Mouse (Mus musculus) spleen, adult 18-20 months (tissue): ENCODE results near the gene Tspan7.

Experiments used
- DNase-seq, 2 experiments: peaks; one replicate each; pipeline ENCODE4 v3.0.0; 2022; ENCODE audit warnings: mixed read lengths in 2 of 2

Gene Tspan7

DNA sequence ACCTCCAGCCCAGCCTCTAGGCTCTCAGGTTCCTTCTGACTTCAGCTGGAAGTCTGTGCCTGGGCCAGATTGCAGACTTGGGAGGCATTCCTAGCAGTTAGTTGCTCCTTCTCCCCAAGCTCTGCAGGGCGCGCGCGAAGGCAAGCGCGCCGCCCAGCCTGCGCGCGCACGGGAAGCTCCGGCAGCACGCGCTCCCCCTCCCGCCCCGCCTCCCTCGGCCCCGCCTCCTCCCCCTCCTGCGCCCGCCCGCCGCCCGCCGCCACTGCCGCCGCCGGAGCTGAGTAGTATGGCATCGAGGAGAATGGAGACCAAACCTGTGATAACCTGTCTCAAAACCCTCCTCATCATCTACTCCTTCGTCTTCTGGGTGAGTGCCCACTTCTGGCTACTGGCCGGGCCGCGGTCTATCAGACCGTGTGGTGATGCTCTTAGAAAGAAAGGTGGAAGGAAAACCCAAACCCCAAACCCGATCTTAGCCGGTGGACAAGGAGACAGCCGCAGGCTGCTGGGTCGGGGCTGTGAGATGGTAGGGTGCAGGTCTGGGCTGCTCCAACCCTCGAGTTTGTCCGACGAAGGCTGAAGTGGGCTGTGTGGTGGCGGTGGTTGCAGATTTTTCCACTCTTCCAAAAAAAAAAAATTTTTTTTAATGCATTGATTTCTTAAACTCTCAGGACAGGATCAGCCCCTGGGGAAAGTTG, at the start of gene Tspan7:
Gene Tspan7, plus strand, starts transcription at position 287 of the 698 bp plus-strand sequence.
- DNase-seq, result peak in 1 of 2 experiments; percentile 2

DNA sequence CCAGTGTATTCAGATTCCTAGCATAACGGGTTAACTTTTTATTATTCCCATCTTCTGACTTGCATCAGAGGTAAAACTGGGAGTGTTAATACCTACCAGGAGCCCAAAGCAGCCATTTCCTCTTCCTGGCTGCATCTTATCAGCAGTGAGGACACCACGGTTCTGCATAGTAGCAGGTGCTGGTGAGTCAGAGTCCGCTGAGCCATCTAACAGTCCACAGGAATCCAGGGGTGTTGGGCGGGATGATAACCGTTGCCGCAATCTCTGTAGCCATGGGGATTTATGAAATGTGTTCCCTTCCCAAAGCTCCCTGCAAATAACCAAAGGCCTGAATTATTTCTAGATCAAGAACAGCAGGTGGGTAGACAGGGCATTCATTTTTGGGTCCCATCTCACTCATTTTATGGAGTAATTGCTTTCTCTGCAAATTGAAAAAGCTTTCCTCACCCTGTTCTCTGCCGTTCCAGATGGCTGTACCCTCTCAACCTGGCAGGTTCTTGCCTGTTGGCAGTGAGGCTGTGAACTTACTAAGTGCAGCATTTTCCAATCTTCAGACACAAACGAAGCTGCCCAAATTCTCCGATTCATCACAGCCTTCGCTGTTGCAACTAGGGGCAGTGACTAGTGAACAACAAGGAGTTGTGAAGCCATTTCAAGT, 35.5 kb upstream of the Tspan7 start:
- DNase-seq, result no peak

DNA sequence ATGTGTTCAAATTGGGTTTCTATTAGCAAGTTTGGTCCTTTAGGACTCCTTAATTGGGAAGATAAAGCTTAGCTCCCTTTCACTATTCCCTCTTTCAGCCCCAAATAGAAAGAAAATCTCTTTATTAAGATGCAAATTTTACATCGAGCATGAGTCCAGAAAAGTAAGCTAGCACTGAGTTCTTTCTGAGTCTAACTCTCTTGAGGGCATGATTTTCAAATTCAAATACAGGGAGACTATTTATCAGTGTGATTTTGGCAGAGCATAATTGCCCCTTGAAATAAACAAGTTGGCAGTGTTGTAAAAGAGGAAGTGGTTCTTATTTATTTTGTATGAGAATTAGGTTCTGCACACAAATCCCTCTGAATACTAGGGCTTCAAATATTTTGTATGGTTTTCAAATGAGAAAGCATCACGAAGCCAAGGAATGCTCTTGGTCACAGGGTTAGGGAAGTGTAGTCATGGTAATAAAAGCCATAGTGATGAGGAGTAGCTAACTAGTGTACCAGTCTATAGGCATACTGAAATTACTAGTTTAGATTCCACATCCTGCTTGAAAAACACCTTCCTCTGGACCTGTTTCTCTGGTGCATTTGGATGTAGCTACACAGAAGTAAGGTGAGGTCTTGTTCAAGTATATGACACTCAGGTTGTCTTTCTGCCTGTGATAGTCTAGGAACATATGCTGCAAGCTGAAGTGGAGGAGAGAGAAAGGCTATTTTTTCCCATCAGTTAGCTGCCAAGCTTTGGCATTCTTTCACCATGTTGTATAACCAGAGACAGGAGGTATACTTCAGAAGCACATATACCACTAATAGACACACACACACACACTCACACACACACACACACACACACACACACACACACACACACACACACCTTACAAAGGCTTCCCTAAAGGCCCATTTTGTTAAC, 34.6 kb upstream of the Tspan7 start:
- DNase-seq, result no peak

DNA sequence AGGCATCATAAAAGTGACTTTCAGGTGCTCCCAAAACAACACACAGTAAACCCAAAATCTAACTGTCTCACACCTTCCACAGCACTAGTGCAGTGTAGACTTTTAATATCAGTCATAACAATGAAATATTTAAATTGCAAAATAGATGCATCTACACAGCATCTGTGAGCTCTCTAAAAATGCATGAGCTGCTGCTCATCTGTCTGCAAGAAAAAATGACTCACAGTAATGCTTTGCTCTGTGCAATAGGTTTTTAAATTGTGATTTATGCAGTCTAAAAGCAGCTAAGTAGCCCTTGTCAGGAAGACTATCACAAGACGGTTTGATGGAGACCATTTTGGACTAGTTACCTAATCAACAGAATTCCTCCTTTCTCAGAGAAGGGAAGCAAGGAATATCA, 31.2 kb upstream of the Tspan7 start:
- DNase-seq, result no peak

DNA sequence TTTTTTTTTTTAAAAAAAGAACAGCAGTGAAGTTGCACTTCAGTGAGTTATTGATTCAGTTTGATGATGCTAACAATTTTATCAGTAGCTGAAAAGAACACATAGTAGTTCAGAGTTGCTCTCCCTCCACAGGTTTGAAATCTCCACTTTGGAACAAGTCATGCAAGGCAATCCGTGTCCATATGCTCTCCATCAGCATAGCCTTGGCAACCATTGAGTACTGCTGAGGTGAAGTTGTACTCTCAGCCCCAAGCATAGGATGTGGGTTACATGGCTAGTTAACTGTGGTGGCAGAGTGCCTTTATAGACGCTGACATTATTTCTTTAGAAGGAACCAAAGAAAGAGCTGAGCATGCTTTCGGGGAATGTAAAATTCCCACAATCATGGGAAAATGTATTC, 27.7 kb upstream of the Tspan7 start:
- DNase-seq, result no peak

DNA sequence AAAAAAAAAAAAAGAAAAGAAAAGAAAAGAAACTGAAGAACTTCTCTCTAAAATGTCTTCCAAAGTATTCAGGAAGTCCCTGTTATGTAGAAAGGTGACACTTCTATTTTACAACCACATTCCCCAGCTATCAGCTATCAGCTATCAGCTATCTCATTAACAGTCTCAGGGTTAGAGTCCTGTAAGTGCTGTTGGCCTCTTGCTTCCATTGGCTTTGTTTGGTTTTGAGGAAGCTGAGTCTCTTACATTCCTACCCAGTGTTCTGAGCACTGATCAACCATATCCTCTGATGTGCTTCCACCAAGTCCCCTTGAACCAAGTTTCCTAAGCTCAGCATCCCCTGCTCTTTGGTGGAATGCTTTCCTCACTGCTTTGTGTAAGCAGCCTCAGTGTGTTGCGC, 7.9 kb upstream of the Tspan7 start:
- DNase-seq, result no peak

DNA sequence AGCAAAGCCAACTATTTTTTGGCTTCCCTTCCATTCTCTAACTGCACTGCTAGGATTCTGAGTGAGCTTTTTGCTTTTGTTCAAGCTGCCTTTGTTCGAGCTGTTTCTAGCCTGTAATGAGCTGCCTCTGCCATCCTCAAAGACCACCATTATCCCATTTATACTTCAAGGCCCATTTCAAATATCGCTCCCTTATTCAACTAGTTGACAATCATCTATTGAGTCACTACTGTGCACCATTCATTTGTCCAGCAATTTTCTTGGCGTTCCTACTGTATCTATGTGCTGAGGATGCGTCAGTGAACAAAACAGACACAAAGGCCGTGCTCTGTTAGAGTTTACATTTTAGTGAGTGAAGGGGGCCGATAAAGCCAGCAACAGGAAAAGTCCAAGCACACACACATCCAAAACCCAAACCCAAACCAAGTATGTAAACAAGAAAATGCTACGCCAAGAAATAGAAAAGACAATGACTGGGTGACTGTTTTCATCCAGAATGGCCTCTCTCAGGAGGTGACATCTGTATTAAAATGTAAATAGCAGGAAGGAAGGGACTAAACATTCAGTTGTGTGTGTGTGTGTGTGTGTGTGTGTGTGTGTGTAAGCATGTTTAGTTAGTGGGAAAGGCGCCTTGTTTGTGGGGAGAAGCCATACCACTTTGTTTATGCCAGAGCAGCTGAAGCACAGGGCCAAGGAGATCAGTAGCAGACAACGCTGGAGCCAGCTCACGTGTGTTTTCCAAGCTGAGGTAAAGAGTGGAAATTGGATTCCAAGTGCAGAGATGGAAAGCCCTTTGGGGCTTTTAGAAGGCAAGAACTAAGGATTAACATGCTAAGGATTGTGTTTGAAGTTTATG, 5.7 kb upstream of the Tspan7 start:
- DNase-seq, result no peak

DNA sequence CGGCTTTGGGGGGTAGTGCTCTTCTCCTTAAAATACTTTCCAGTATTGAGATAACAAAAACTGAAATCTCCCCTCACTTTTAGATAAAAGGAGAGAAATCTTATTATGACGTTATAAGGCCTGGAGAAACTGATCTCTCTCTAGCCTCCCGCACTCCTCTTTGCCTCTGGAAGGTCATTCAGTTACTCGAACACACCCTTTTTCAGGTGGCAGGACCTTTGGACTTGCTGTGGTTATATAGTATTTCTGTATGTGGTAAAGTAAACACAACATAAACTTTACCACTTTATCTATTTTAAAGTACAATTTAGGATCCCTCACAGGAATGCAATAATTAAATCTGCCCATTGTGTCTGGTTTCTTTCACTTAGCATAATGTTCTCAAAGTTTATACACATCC, 5.0 kb upstream of the Tspan7 start:
- no peak for DNase-seq

DNA sequence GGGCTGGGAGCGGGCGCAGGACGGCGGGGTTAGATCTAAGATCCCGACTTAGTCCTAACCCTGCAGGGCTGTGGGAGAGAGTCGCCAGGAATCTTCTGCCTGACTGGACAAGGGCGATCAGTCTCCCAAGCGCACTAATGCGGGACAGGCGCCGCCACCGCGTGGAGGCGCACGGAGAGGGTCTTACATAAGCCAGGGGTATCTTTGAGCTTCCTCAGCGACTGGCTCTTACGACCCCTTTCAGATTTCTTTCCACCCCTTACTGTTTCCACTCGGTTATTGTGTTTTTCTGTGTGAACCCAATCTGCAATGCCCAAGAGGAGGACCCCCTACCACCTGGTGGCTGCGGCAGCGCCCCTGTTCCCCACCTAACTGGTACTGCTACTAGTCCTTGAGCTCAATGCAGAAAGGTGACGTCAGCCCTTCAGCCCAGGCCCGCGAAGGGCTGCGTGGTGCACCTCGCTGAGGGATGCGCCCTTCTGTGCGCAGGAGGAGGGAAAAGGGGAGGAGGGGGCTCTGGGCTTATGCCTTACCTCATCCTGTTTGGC, 780 bp downstream of the Tspan7 start:
- DNase-seq, result peak in 1 of 2 experiments; percentile 1

DNA sequence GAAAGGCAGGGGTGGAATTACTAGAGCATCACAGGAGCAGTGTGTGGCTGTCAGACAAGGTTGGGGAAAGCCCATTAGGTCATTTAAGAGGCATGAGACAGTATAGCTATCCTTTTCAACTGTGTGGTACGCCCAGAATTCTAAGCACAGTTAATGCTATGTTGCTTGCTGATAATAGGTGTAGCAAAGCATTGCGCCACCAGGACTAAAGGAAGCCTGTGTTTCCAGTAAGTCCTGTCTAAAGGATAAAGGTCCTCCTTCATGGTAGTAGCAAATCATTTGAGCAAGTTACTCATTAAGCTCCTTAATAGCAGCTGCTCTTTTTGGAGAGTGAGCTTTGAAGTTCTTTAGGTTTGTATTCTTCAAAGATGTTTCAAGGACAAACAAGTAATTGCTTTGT, 13.6 kb downstream of the Tspan7 start:
- no peak for DNase-seq

DNA sequence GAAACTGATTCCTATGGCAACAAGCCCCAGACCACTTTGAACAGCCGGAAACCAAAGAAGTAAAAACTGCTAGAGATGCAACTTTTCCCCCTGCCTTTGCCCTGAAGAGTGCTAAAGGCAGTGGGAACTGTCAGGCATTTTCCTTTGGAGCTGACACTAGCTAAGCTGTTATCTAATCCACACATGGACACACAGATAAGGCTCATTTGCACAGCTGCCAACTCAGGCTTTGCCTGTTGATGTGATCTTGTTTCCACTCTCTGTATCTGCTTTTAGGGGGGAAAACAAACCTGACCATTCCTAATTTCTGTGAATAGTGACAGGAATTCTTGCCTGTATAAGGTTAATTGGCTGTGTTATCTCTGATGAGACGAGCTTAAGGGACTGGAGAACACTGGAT, 17.7 kb downstream of the Tspan7 start:
- DNase-seq, result no peak

DNA sequence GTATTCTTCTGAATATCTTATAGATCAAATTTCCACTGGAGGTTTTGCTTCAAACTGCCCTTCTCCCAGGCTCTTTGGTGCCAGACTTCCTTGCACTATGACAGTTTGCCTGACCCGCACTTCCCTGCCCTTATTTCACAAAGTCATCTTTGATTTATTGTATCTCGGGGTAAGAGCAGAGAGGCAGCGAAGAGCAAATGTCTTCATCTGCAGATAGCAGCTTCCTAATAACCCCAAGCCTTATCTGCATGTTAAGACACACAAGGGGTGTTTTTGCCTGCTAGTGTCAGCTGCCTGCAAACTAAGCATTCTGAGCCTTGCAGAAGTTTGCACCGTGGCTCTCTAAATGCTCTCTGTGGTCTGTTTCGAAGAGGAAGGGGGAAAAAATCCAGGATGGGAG, 29.5 kb downstream of the Tspan7 start:
- DNase-seq, result no peak

DNA sequence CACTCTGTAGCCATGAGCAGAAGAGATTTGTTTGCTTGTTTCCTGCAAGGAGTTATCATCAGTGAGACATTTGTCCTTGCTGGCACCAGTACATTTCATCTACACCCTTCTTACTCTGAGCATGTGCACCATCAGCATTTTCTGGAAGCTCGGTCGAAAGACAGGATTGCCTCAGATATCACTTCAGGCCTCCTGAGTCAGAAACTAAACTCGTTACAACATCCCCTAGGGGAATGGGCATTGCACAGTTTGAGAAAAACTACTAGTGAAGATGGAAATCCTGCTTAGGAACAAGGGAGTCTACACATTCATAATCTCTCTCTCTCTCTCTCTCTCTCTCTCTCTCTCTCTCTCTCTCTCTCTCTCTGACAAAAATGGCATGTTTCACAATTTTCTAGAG, 30.0 kb downstream of the Tspan7 start:
- DNase-seq, result no peak

DNA sequence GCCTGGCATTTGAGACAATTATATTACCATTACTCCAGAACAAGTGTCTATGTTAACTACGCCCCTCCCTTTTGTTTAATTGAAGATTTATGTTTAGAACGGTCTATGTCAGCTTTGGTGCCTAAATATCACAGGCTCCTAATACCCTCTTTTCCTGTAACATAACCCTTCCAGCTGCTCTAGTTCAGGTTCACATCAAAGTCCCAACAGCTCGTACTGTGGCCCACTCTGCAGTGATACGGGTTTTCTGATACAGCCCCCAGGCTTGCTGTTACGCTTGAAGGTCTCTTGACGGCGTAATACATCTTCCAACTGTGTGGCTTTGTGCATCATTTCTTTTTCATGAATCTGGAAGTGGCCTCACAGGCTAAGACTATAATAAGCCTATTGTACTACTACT, 31.5 kb downstream of the Tspan7 start:
- DNase-seq, result no peak

DNA sequence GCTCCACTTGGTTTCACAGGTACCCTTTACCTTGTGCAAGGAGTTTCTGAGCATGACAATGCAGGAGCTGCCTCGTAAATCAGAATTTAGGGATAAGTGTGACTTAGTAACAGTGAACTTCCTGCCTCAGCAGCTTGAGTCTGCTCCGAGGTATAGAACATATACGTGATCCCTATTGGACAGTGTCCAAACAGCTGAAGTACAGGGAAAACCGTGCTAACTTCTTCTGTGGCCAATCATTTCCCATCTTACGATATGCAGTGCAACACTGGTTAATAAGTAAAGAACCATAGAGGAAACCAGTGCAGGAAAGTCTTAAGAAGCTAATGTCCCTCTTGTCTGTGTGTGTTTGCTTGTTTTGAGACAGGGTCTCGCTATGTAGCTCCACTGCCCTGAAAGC, 32.0 kb downstream of the Tspan7 start:
- no peak for DNase-seq

DNA sequence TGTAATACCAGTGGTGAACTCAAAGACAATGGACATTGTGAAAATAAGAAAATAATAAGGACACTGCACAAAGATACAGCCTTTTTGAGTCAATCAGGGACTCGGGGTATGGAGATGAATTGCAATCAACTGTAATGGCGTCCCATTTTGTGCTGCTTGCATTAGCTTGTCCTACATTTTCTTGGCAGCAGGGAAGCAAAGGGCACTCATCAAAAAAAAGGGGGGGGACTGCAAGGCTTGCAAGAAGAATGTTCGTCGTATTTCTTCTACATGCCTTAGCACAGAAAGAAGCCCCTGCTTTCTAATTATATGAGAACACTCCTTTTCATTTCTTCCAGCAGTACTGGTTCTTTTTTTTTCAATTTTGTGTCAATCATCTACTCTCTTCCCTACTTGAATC, 32.8 kb downstream of the Tspan7 start:
- DNase-seq, result no peak

DNA sequence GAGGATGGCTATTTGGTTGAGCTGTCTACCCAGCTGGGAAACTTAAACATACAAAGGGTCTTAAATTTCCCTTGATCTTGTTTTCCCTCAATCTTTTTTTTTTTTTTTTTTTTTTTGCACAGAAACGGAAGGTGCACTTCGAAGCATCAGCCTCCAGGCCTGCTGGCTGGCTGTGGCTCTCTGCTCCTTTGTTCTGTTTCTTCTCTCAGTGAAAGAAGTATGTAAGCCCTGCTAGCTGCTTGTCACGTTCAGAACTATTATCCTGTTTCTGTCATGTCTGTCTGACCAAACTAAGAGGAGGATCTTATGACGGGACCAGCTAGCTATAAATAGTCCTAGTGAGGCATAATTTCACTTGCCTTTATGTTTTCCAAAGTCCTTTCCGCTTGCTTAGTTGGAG, 33.6 kb downstream of the Tspan7 start:
- no peak for DNase-seq

DNA sequence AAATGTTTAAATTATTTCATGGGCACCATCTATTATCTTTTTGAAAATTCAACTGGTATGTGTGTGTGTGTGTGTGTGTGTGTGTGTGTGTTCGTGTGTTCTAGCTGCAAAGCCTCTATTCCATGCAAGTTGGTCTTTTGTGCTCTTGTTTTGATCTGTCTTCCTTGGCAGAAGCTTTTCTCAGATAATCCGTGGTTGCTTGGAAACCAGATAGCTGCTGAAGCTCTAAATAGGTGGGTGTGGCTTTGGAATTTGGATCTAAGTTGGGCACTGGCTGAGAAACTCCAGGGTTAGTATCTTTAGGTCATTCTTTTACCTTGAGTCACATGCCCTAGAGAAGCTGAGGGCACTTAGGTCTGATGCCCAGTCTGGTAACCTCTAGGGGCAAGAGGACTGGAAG, 50.5 kb downstream of the Tspan7 start:
- no peak for DNase-seq

DNA sequence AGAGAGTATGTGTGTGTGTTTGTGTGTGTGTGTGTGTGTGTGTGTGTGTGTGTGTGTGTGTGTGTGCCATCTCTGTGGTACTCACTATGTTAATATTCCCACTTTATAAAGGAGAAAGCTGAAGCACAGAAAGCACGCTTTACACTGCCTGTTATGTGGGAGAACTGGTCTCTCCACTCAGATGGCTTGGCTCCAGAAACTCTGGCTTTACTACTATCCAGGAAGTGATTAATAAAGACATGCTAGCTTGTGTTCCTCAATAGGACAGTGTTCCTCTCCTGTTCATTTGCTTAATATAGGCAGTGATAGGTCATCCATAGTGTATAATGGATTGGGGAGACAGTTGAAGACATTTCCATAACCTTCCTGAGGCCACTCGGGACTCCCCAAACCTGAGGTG, 54.1 kb downstream of the Tspan7 start:
- no peak for DNase-seq

DNA sequence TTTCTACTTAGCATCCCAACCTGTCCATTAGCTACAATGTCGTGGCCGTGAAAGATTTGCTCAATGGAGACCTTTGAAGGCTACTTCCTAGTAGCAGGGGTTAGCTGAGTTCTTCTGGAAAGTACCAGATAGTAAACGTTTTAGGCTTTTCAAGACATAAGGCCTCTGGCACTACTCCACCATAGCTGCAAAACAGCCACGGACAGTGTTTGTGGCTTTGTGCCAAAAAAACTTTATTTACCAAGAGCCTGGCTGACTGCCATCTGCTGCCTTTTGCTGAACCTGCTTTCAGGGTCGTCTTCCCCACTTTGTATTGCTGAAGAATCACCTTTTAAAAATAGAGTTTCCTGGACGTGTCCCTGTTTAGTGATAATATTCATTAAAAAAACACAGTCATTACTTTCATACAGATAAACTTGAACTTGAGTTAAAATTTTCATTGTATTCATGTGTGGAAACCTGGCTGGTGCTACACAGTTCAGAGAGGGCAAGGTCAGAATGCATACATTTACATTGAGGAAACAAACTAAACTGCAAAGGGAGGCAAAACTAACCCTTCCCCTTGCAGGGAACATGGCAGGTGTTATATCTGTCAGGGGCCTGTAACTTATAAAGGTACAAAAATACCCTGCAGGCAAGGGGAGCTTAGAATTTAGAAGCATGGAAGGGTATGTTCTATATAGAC, 54.7 kb downstream of the Tspan7 start:
- no peak for DNase-seq

DNA sequence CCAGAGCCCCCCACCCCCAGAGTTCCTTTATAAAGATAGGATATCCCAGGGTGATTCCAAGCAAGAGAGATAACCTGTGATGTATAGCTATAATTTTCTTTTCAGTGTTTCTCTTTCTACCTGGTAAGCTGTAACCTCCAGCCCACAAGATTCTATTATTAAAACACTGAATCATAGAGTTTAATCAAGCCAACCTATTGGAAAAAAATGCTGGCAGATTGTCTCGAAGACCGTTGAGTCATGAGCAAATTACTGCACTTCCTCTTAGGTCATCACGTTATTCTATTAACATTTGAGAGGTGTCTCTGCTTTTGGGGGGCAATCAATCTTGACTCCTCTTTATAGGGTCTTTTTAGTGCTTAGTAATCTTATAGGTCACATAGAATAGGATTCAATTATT, 61.9 kb downstream of the Tspan7 start:
- DNase-seq, result no peak

DNA sequence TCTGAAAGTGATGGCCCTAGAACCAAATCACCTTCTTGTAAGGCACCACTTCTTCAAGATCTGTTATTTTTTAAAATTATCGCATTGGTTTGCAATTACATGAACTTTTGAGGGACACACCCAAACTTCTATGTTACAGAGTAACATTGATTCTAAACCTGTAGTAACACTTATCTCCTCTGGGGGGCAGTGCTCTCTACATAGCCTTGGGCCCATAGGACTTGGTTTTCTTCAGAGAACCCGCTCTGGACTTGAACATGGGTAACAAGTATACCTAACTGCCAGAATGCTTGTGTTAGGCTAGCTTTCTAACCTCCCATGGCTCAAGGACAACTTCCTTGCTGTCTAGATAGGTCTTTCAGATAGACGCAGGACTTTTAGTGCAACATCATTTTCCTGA, 64.8 kb downstream of the Tspan7 start:
- DNase-seq, result no peak
